Mouse (Mus musculus): ENCODE data around the gene Nlgn1. TPM values are rescaled to one million over a fixed set of nuclear protein-coding genes. Genes with fewer than 3 reads are reported as not detected.
A peak's percentile ranks its signal among the peaks of the same experiment; 100 is the strongest.

The Nlgn1 gene
- total RNA-seq, 1 experiment: 0.04 TPM

GRCm38 (mm10) chr3:26337495-26337894, 5.2 kb upstream of the Nlgn1 start:
- in situ Hi-C loops (cut with MboI; ENCODE audit: low sequenced_read_pairs in 2 of 2, unreplicated experiment in 2 of 2): no loop called here

GRCm38 (mm10) chr3:26333239-26333811, 1.1 kb upstream of the Nlgn1 start:
- Histone ChIP-seq H3K36me3 (ENCODE audit: control insufficient read depth, insufficient read depth, low read length, poor library complexity, severe bottlenecking) (no peaks in the 10 kb centered on the region), H3K9me3 (ENCODE audit: control insufficient read depth, insufficient read depth, low read depth, low read length) (no peaks in the 10 kb centered on the region), H3K4me1 (ENCODE audit: control insufficient read depth in 2 of 2, insufficient read depth in 2 of 2, low read length in 2 of 2, poor library complexity in 1 of 2) (no peaks in the 10 kb centered on the region), H3K9ac (ENCODE audit: insufficient read depth, low read depth, low read length, poor library complexity, severe bottlenecking) (peak overlapping the region; percentile 47; the same call in 1 of the 2 replicates), H3K4me3 (ENCODE audit: insufficient read depth in 1 of 2, low read depth in 1 of 2, low read length in 2 of 2, poor library complexity in 1 of 2, severe bottlenecking in 1 of 2) (peak overlapping the region; percentile 63 to 66), H3K27ac (ENCODE audit: insufficient read depth, low read depth, low read length, poor library complexity, severe bottlenecking) (no peak overlapping the region)
- in situ Hi-C loops (cut with MboI; ENCODE audit: low sequenced_read_pairs in 2 of 2, unreplicated experiment in 2 of 2): no loop called here
- peak; percentile 35 for DNase-seq (ENCODE audit: low read depth, low spot score)
- TF ChIP-seq ZC3H11A (IDR thresholded peaks at IDR 0.05; ENCODE audit: borderline replicate concordance, low read depth, low read length) (no peak), HCFC1 (IDR thresholded peaks at IDR 0.05; ENCODE audit: borderline replicate concordance, insufficient read depth, low read length) (no peak), ZNF384 (IDR thresholded peaks at IDR 0.05; ENCODE audit: low read depth, low read length) (no peak), MAFK (IDR thresholded peaks at IDR 0.05; ENCODE audit: insufficient read depth, low read depth, low read length) (no peak), CHD2 (IDR thresholded peaks at IDR 0.05; ENCODE audit: low read depth, low read length) (no peak)

More at GRCm38 (mm10) chr3:26337495-26337894, 5.2 kb upstream of the Nlgn1 start:
- DNase-seq (ENCODE audit: low read depth, low spot score): no peak
- Histone ChIP-seq H3K4me1 (ENCODE audit: control insufficient read depth in 2 of 2, insufficient read depth in 2 of 2, low read length in 2 of 2, poor library complexity in 1 of 2) (no peaks in the 10 kb centered on the region), H3K4me3 (ENCODE audit: insufficient read depth in 1 of 2, low read depth in 1 of 2, low read length in 2 of 2, poor library complexity in 1 of 2, severe bottlenecking in 1 of 2) (no peak overlapping the region), H3K27ac (ENCODE audit: insufficient read depth, low read depth, low read length, poor library complexity, severe bottlenecking) (no peak overlapping the region), H3K9me3 (ENCODE audit: control insufficient read depth, insufficient read depth, low read depth, low read length) (no peaks in the 10 kb centered on the region), H3K9ac (ENCODE audit: insufficient read depth, low read depth, low read length, poor library complexity, severe bottlenecking) (no peak overlapping the region), H3K36me3 (ENCODE audit: control insufficient read depth, insufficient read depth, low read length, poor library complexity, severe bottlenecking) (no peaks in the 10 kb centered on the region)
- TF ChIP-seq ZC3H11A (IDR thresholded peaks at IDR 0.05; ENCODE audit: borderline replicate concordance, low read depth, low read length): no peak
- TF ChIP-seq ZNF384 (IDR thresholded peaks at IDR 0.05; ENCODE audit: low read depth, low read length): no peak
- TF ChIP-seq HCFC1 (IDR thresholded peaks at IDR 0.05; ENCODE audit: borderline replicate concordance, insufficient read depth, low read length): no peak
- TF ChIP-seq MAFK (IDR thresholded peaks at IDR 0.05; ENCODE audit: insufficient read depth, low read depth, low read length): no peak
- no peak for TF ChIP-seq CHD2 (IDR thresholded peaks at IDR 0.05; ENCODE audit: low read depth, low read length)

DNA sequence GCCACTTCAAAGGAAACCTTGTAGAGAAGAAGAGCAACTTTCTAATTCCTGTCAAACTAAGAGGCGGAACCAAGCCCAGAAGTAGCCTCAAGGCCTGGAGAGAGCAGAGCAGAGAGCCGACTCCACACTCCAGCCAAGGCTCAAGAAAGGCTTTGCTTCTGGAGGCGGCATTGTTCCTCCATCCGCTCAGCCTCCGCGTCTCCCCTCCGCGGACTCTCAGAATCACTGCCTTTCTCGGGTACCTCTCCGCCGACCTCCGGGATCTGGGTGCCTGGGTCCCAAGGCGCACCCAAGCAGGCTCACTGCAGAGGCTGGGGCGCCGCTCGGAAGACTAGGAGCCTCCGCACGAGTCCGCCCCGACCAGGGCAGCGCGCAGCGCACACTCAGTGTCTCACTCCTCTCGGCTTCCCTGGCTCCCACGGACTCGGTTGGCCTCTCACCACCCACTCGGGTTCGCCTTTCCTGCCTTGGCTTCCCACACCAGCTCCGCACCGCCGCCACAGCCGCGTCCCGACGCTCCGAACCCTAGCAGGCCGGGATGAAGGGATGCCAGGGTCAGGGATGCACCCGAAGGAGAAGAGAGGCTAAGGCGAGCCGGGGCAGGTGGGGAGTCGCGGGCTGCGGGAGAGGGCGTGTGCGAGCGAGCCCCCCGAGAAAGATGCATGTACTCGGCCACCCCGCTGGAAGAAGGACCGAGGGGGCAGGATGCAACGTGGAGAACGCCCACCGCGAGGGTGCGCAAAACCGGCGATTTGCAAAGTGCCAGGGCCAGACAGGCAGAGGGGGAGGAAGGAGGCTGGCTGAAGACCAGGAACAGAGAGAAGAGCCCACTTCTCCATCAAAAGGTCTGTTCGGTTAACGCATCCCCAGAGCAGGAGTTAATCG, 841 bp downstream of the Nlgn1 start:
- peak overlapping the region; percentile 55; the same call in 1 of the 2 replicates for H3K9ac ChIP-seq (ENCODE audit: insufficient read depth, low read depth, low read length, poor library complexity, severe bottlenecking)
- in situ Hi-C loops (cut with MboI; ENCODE audit: low sequenced_read_pairs in 2 of 2, unreplicated experiment in 2 of 2): no loop called here
- DNase-seq (ENCODE audit: low read depth, low spot score): peak; percentile 19
- no peak overlapping the region for H3K27ac ChIP-seq (ENCODE audit: insufficient read depth, low read depth, low read length, poor library complexity, severe bottlenecking)
- no peaks in the 10 kb centered on the region for H3K36me3 ChIP-seq (ENCODE audit: control insufficient read depth, insufficient read depth, low read length, poor library complexity, severe bottlenecking)
- TF ChIP-seq HCFC1 (IDR thresholded peaks at IDR 0.05; ENCODE audit: borderline replicate concordance, insufficient read depth, low read length): no peak
- TF ChIP-seq CHD2 (IDR thresholded peaks at IDR 0.05; ENCODE audit: low read depth, low read length): no peak
- no peak for TF ChIP-seq ZC3H11A (IDR thresholded peaks at IDR 0.05; ENCODE audit: borderline replicate concordance, low read depth, low read length)
- TF ChIP-seq ZNF384 (IDR thresholded peaks at IDR 0.05; ENCODE audit: low read depth, low read length): no peak
- TF ChIP-seq MAFK (IDR thresholded peaks at IDR 0.05; ENCODE audit: insufficient read depth, low read depth, low read length): no peak
- no peaks in the 10 kb centered on the region for H3K9me3 ChIP-seq (ENCODE audit: control insufficient read depth, insufficient read depth, low read depth, low read length)
- peak overlapping the region; percentile 61 to 70 for H3K4me3 ChIP-seq (ENCODE audit: insufficient read depth in 1 of 2, low read depth in 1 of 2, low read length in 2 of 2, poor library complexity in 1 of 2, severe bottlenecking in 1 of 2)
- no peaks in the 10 kb centered on the region for H3K4me1 ChIP-seq (ENCODE audit: control insufficient read depth in 2 of 2, insufficient read depth in 2 of 2, low read length in 2 of 2, poor library complexity in 1 of 2)

DNA sequence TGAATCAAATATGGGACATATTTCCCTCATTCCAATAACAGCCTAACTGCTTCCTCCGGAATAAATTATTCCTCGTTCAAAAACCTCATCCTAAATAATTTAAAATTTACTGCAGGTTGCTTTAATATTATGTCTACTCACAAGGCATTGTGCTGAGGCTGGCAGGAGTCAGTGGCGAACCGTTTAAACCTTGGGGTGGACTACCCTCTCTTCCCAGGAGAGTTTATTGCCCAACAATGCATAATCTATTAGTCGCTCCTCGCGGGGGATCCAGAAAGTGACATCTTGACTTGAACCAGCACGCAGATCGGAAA, 1.4 kb downstream of the Nlgn1 start:
- no peak overlapping the region for H3K27ac ChIP-seq (ENCODE audit: insufficient read depth, low read depth, low read length, poor library complexity, severe bottlenecking)
- no peak overlapping the region for H3K9ac ChIP-seq (ENCODE audit: insufficient read depth, low read depth, low read length, poor library complexity, severe bottlenecking)
- peak overlapping the region; percentile 61 to 70; a peak in 2 of 4 replicates for H3K4me3 ChIP-seq (ENCODE audit: insufficient read depth in 1 of 2, low read depth in 1 of 2, low read length in 2 of 2, poor library complexity in 1 of 2, severe bottlenecking in 1 of 2)
- in situ Hi-C loops (cut with MboI; ENCODE audit: low sequenced_read_pairs in 2 of 2, unreplicated experiment in 2 of 2): no loop called here
- H3K9me3 ChIP-seq (ENCODE audit: control insufficient read depth, insufficient read depth, low read depth, low read length): no peaks in the 10 kb centered on the region
- DNase-seq (ENCODE audit: low read depth, low spot score): no peak
- no peaks in the 10 kb centered on the region for H3K4me1 ChIP-seq (ENCODE audit: control insufficient read depth in 2 of 2, insufficient read depth in 2 of 2, low read length in 2 of 2, poor library complexity in 1 of 2)
- H3K36me3 ChIP-seq (ENCODE audit: control insufficient read depth, insufficient read depth, low read length, poor library complexity, severe bottlenecking): no peaks in the 10 kb centered on the region
- TF ChIP-seq HCFC1 (IDR thresholded peaks at IDR 0.05; ENCODE audit: borderline replicate concordance, insufficient read depth, low read length) (no peak), CHD2 (IDR thresholded peaks at IDR 0.05; ENCODE audit: low read depth, low read length) (no peak), ZNF384 (IDR thresholded peaks at IDR 0.05; ENCODE audit: low read depth, low read length) (no peak), MAFK (IDR thresholded peaks at IDR 0.05; ENCODE audit: insufficient read depth, low read depth, low read length) (no peak), ZC3H11A (IDR thresholded peaks at IDR 0.05; ENCODE audit: borderline replicate concordance, low read depth, low read length) (no peak)
